Mouse (Mus musculus) lung, postnatal 0 days (tissue): ENCODE results near the gene Ggnbp2.

ENCODE experiments used
- CTCF ChIP-seq: IDR thresholded peaks from 2 replicates; pipeline ENCODE4 v1.5.1; 2016; ENCODE audit warnings: antibody characterized with exemption, mild to moderate bottlenecking
- EP300 ChIP-seq: IDR thresholded peaks from 2 replicates; pipeline ENCODE4 v1.6.1; 2016; ENCODE audit warnings: antibody characterized with exemption, mild to moderate bottlenecking, control low read depth

DNA sequence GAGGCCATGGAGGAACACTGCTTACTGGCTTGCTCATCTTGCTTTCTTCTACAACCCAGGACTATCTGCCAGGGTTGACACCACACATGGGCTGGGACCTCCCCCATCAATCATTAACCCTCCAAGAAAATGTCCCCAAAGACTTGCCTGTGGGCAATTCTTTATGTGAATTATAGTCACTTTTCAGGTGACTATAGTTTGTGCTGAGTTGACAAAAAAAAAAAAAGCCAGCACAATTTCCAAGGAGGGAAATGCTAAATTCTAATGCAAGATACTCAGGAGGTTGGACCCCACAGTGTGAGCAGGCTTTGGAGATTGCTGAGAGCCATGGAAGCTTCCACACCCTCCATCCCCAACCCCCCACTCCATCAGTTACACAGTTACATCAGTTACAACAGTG is 77.1 kb downstream of the Ggnbp2 start:
- TF ChIP-seq EP300 = no peak
- TF ChIP-seq CTCF = no peak
